ENCODE assay signal across 26 mouse cellular contexts in the genomic region with DNA sequence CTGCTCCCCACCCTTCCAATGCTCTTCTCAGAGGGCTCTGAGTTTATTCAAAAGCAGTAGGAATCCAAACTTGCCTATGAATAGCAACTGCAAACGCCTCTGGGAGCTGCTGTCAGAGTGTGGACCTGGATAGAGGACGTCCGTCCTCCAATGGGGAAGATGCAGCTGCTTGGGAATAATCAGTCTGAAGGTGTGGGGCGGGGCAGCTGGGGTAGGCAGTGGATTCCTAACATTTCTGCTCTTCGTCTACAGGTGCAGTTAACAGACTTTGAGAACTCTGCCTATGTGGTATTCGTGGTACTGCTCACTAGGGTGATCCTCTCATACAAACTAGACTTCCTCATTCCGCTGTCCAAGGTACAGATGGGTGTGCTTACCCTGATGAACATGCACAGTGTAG. TPM values are rescaled to one million over a fixed set of nuclear protein-coding genes. Genes with fewer than 3 reads are reported as not detected.
A peak's percentile ranks its signal among the peaks of the same experiment; 100 is the strongest.
DNase-seq lines count a peak whose midpoint lies in the region; ATAC-seq and TF ChIP-seq lines count a peak whose summit lies in the region.
"Had no signal": no experiment of that assay in that cellular context is flagged by ENCODE, and none has a peak within 500 bp of the region (broad histone marks: within the 10 kb centered on the region; RNA-seq: fewer than 3 reads in every experiment).

No protein-coding gene starts in this region.

- TF ChIP-seq CTCF in MEL (IDR thresholded peaks at IDR 0.05 in 2 of 3, conservative IDR thresholded peaks at IDR 0.05 in 1 of 3; ENCODE audit: control insufficient read depth in 1 of 3, insufficient read depth in 1 of 3, low read depth in 2 of 3, low read length in 3 of 3, poor library complexity in 1 of 3, severe bottlenecking in 1 of 3), result no peak

- H3K27ac ChIP-seq in MEL (ENCODE audit: control insufficient read depth, low read depth, low read length), result no peak overlapping the region
- H3K27ac ChIP-seq in forebrain, embryonic 14.5 days (ENCODE audit: low read depth, low read length), result no peak overlapping the region
- H3K27ac ChIP-seq in forebrain, embryonic 12.5 days, result no peak overlapping the region

- no peak for TF ChIP-seq RAD21 in MEL (IDR thresholded peaks at IDR 0.05; ENCODE audit: low read depth, low read length)

- H3K4me2 ChIP-seq in forebrain, embryonic 14.5 days (ENCODE audit: low read length), result no peak overlapping the region
- H3K4me2 ChIP-seq in forebrain, embryonic 12.5 days, result no peak overlapping the region

- no peaks in the 10 kb centered on the region for H3K9me3 ChIP-seq in MEL (replicated peaks; ENCODE audit: insufficient read depth, low read length)
- no peaks in the 10 kb centered on the region for H3K9me3 ChIP-seq in forebrain, embryonic 14.5 days (replicated peaks; ENCODE audit: control insufficient read depth, low read length)
- no peaks in the 10 kb centered on the region for H3K9me3 ChIP-seq in forebrain, embryonic 12.5 days
- H3K9me3 ChIP-seq: G1E had no signal

- no peak overlapping the region for H3K4me3 ChIP-seq in MEL (ENCODE audit: control insufficient read depth in 1 of 2, insufficient read depth in 1 of 2, low read depth in 2 of 2, low read length in 2 of 2)
- no peak overlapping the region for H3K4me3 ChIP-seq in forebrain, embryonic 14.5 days (ENCODE audit: low read depth, low read length)
- no peak overlapping the region for H3K4me3 ChIP-seq in forebrain, embryonic 12.5 days (replicated peaks)

- WGBS in forebrain, embryonic 14.5 days, result 94% methylated on average over 7 of the region's 7 CpGs
- 90% methylated on average over 7 of the region's 7 CpGs for WGBS in forebrain, embryonic 12.5 days

- no peaks in the 10 kb centered on the region for H3K79me2 ChIP-seq in MEL (ENCODE audit: control insufficient read depth, insufficient read depth, low read length, poor library complexity)

- ATAC-seq in forebrain, embryonic 14.5 days, result no peak
- no peak for ATAC-seq in forebrain, embryonic 12.5 days (ENCODE audit: low FRiP score)
- ATAC-seq: activated CD4-positive, CD25-positive, alpha-beta regulatory T cell, adult 4 months; CD4-positive, CD25-positive, alpha-beta regulatory T cell, adult 4 months; Patski had no signal

- peaks cover 0 to 39% of the 10 kb centered on the region in 2 experiments; a peak in 2 of 4 replicates for H3K36me3 ChIP-seq in MEL (ENCODE audit: control insufficient read depth in 1 of 2, insufficient read depth in 2 of 2, low read length in 2 of 2)
- peaks cover 65% of the 10 kb centered on the region for H3K36me3 ChIP-seq in forebrain, embryonic 14.5 days (ENCODE audit: control insufficient read depth, insufficient read depth, low read length)
- peaks cover 71% of the 10 kb centered on the region for H3K36me3 ChIP-seq in forebrain, embryonic 12.5 days (replicated peaks)

- H3K27me3 ChIP-seq in MEL (ENCODE audit: control insufficient read depth in 1 of 2, insufficient read depth in 2 of 2, low read length in 2 of 2), result no peaks in the 10 kb centered on the region
- no peaks in the 10 kb centered on the region for H3K27me3 ChIP-seq in forebrain, embryonic 14.5 days (replicated peaks; ENCODE audit: control insufficient read depth, insufficient read depth, low read length)
- H3K27me3 ChIP-seq in forebrain, embryonic 12.5 days, result no peaks in the 10 kb centered on the region
- H3K27me3 ChIP-seq: CH12.LX, Patski had no signal

- DNase-seq in ES-CJ7 (ENCODE audit: low read depth, low spot score) (peak; percentile 23), MEL (ENCODE audit: low read depth, low spot score) (peak; percentile 20), R1 (ENCODE audit: low read depth, low spot score) (peak; percentile 76), ZHBTc4 (ENCODE audit: low read depth, low spot score) (peak; percentile 77)
- DNase-seq in kidney, adult 18-20 months, result no peak
- DNase-seq in forebrain, embryonic 14.5 days (ENCODE audit: low spot score), result no peak
- DNase-seq in frontal cortex, postnatal 25 days (ENCODE audit: low spot score in 2 of 2), result no peak
- DNase-seq: adrenal gland, adult 2 months; adrenal gland, adult 8-10 months; adrenal gland, postnatal 10 days; adrenal gland, postnatal 14 days; adrenal gland, postnatal 25 days; adrenal gland, postnatal 36 days; B cell, adult 2 months; cerebellum, adult 11 months; cerebellum, adult 11-12 months; cerebellum, adult 18-20 months; cerebellum, adult 2 months; cerebellum, adult 8-10 months; cerebellum, adult 9-10 months had no signal

- no peak for TF ChIP-seq EP300 in MEL (IDR thresholded peaks at IDR 0.05; ENCODE audit: low read depth in 1 of 2, low read length in 2 of 2)

- TF ChIP-seq POLR2A in MEL (IDR thresholded peaks at IDR 0.05; ENCODE audit: control insufficient read depth in 1 of 2, insufficient read depth in 1 of 2, low read depth in 1 of 2, low read length in 2 of 2, poor library complexity in 1 of 2), result no peak

- no peak overlapping the region for H3K9ac ChIP-seq in MEL (ENCODE audit: control insufficient read depth, low read depth, low read length, poor library complexity, severe bottlenecking)
- no peak overlapping the region for H3K9ac ChIP-seq in forebrain, embryonic 14.5 days (ENCODE audit: low read length)
- H3K9ac ChIP-seq in forebrain, embryonic 12.5 days, result no peak overlapping the region

- H3K4me1 ChIP-seq in MEL (ENCODE audit: control insufficient read depth in 1 of 2, insufficient read depth in 2 of 2, low read length in 2 of 2), result no peaks in the 10 kb centered on the region
- H3K4me1 ChIP-seq in forebrain, embryonic 14.5 days (ENCODE audit: control insufficient read depth, insufficient read depth, low read length), result no peaks in the 10 kb centered on the region
- no peaks in the 10 kb centered on the region for H3K4me1 ChIP-seq in forebrain, embryonic 12.5 days

TF ChIP-seq in MEL, 35 proteins besides CTCF, POLR2A, EP300 and RAD21:
- TF ChIP-seq MYB (IDR thresholded peaks at IDR 0.05; ENCODE audit: low read depth, low read length) (no peak), CHD1 (IDR thresholded peaks at IDR 0.05; ENCODE audit: low read depth, low read length) (no peak), TBP (IDR thresholded peaks at IDR 0.05; ENCODE audit: low read depth, low read length) (no peak), ZKSCAN1 (IDR thresholded peaks at IDR 0.05; ENCODE audit: low read depth, low read length) (no peak), NRF1 (IDR thresholded peaks at IDR 0.05; ENCODE audit: insufficient read depth, low read depth, low read length, poor library complexity, severe bottlenecking) (no peak), MAZ (IDR thresholded peaks at IDR 0.05; ENCODE audit: low read depth, low read length) (no peak), MXI1 (IDR thresholded peaks at IDR 0.05; ENCODE audit: low read depth, low read length) (no peak), BHLHE40 (IDR thresholded peaks at IDR 0.05; ENCODE audit: borderline replicate concordance, low read depth, low read length) (no peak), USF2 (IDR thresholded peaks at IDR 0.05; ENCODE audit: borderline replicate concordance in 1 of 2, insufficient read depth in 1 of 2, low read depth in 1 of 2, low read length in 2 of 2) (no peak), NELFE (IDR thresholded peaks at IDR 0.05; ENCODE audit: low read depth, low read length) (no peak), RCOR1 (IDR thresholded peaks at IDR 0.05; ENCODE audit: low read depth, low read length) (no peak), JUND (IDR thresholded peaks at IDR 0.05; ENCODE audit: low read depth, low read length) (no peak), TCF12 (IDR thresholded peaks at IDR 0.05; ENCODE audit: low read depth, low read length) (no peak), SMC3 (IDR thresholded peaks at IDR 0.05; ENCODE audit: low read depth, low read length) (no peak), POLR2AphosphoS2 (IDR thresholded peaks at IDR 0.05; ENCODE audit: low read length) (no peak), USF1 (IDR thresholded peaks at IDR 0.05; ENCODE audit: low read depth, low read length) (no peak)

RNA-seq across cellular contexts. Expression of a gene that starts 33.6 kb away (rescaled TPM):
- 22.6 and 25.9 TPM in 2 replicates for total RNA-seq in MEL (2012; rRNA removed)
- polyA plus RNA-seq in MEL (2012; ENCODE audit: insufficient read depth in 1 of 2, insufficient read length in 2 of 2, low read depth in 1 of 2, low replicate concordance in 2 of 2, missing spikeins in 1 of 2), result 10 to 100 TPM; 50.4 to 84.8 TPM
- polyA plus RNA-seq in forebrain, embryonic 14.5 days (2014; fragmentation: Nextera tagmentation; extraction: Ambion mirVana), result 17.2 and 20.3 TPM in 2 replicates
- 22.5 and 23.5 TPM in 2 replicates for polyA plus RNA-seq in forebrain, embryonic 12.5 days (2016; fragmentation: Nextera tagmentation; extraction: Ambion mirVana)

Comparison
In these comparisons a context has a peak if more than half of its experiments do, and no peak if none do; other contexts are left out.
1. DNase-seq: peak in ES-CJ7 (single experiment), MEL (single experiment), R1 (single experiment) and ZHBTc4 (single experiment); none in kidney, adult 18-20 months (single experiment), forebrain, embryonic 14.5 days (single experiment) and frontal cortex, postnatal 25 days (0 of 2).